Mouse (Mus musculus) forebrain, embryonic 13.5 days (tissue): ENCODE measurements around the gene Zscan2. TPM values are rescaled to one million over a fixed set of nuclear protein-coding genes. Genes with fewer than 3 reads are reported as not detected.

ENCODE experiments used
- ATAC-seq: fragments of 200-750 bp; cut with Nextera tagmentation; 2 replicates; pipeline ENCODE4 v1.8.0; 2017
- H3K27ac ChIP-seq: fragments of 300-500 bp; sonication (generic); 2 replicates; pipeline ENCODE4 v1.5.1; 2015; ENCODE audit warnings: inconsistent platforms, mild to moderate bottlenecking, moderate library complexity
- H3K27me3 ChIP-seq: fragments of 300-500 bp; sonication (generic); 2 replicates; pipeline ENCODE4 v1.6.1; 2015; ENCODE audit warnings: mild to moderate bottlenecking, inconsistent platforms
- H3K36me3 ChIP-seq: fragments of 300-500 bp; sonication (generic); 2 replicates; pipeline ENCODE4 v1.6.1; 2015; ENCODE audit warnings: mild to moderate bottlenecking, inconsistent platforms; ENCODE audit not compliant: poor library complexity, severe bottlenecking
- H3K4me1 ChIP-seq: fragments of 300-500 bp; sonication (generic); 2 replicates; pipeline ENCODE4 v1.6.1; 2015; ENCODE audit warnings: inconsistent platforms
- H3K4me2 ChIP-seq: fragments of 300-500 bp; sonication (generic); 2 replicates; pipeline ENCODE4 v1.6.1; 2015; ENCODE audit warnings: inconsistent platforms, mild to moderate bottlenecking, moderate library complexity
- H3K4me3 ChIP-seq: fragments of 300-500 bp; sonication (generic); 2 replicates; pipeline ENCODE4 v1.5.1; 2015; ENCODE audit warnings: mild to moderate bottlenecking, inconsistent platforms
- H3K9ac ChIP-seq: fragments of 300-500 bp; sonication (generic); 2 replicates; pipeline ENCODE4 v1.6.1; 2015; ENCODE audit warnings: mild to moderate bottlenecking, inconsistent platforms
- H3K9me3 ChIP-seq: fragments of 300-500 bp; sonication (generic); replicated peaks from 2 replicates; pipeline ENCODE4 v1.6.1; 2016; ENCODE audit warnings: inconsistent platforms
- WGBS: fragments of 180-500 bp; shearing (Covaris S2); methylation state at CpG from one replicate; pipeline ENCODE4 v1.1.7; 2015; 5-methylcytosine and 5-hydroxymethylcytosine counted together
- polyA plus RNA-seq: library from polyadenylated mRNA; unstranded; fragments of >200 nt; fragmentation: Nextera tagmentation; extraction: Ambion mirVana; gene quantifications from 2 replicates; pipeline ENCODE4 v1.2.1, GENCODE M21; 2015

The Zscan2 gene
- polyA plus RNA-seq, 1 experiment from 2014 or later, result 5.2 TPM

- Histone ChIP-seq H3K9me3 (no peaks in the 10 kb centered on the region), H3K4me1 (no peaks in the 10 kb centered on the region), H3K27ac (no peak overlapping the region), H3K27me3 (no peaks in the 10 kb centered on the region), H3K9ac (no peak overlapping the region), H3K36me3 (peaks cover 88% of the 10 kb centered on the region), H3K4me3 (no peak overlapping the region), H3K4me2 (no peak overlapping the region)
- WGBS, result 94% methylated on average over 4 of the region's 4 CpGs
- ATAC-seq, result no peak
These were observed 57.3 kb downstream of the Zscan2 start for GRCm38 (mm10) chr7:80917916-80918465.

GRCm38 (mm10) chr7:80918982-80919646, 58.4 kb downstream of the Zscan2 start:
- Histone ChIP-seq H3K9ac (no peak overlapping the region), H3K27ac (no peak overlapping the region), H3K36me3 (peaks cover 89% of the 10 kb centered on the region), H3K4me2 (no peak overlapping the region), H3K27me3 (no peaks in the 10 kb centered on the region), H3K4me3 (no peak overlapping the region), H3K4me1 (no peaks in the 10 kb centered on the region), H3K9me3 (no peaks in the 10 kb centered on the region)
- no peak for ATAC-seq
- 88% methylated on average over 8 of the region's 8 CpGs for WGBS

- Histone ChIP-seq H3K27me3 (no peaks in the 10 kb centered on the region), H3K4me1 (no peaks in the 10 kb centered on the region), H3K4me3 (no peak overlapping the region), H3K9me3 (no peaks in the 10 kb centered on the region), H3K9ac (no peak overlapping the region), H3K4me2 (no peak overlapping the region), H3K27ac (no peak overlapping the region), H3K36me3 (peaks cover 89% of the 10 kb centered on the region)
- no peak for ATAC-seq
- 93% methylated on average over 5 of the region's 5 CpGs for WGBS
These were observed 58.9 kb downstream of the Zscan2 start for GRCm38 (mm10) chr7:80919647-80920008.

- Histone ChIP-seq H3K9ac (no peak overlapping the region), H3K4me2 (no peak overlapping the region), H3K27ac (no peak overlapping the region), H3K4me1 (no peaks in the 10 kb centered on the region), H3K4me3 (no peak overlapping the region), H3K9me3 (no peaks in the 10 kb centered on the region), H3K27me3 (no peaks in the 10 kb centered on the region), H3K36me3 (peaks cover 78% of the 10 kb centered on the region)
- 90% methylated on average over 2 of the region's 2 CpGs for WGBS
- no peak for ATAC-seq
These were observed 62.4 kb downstream of the Zscan2 start for GRCm38 (mm10) chr7:80923165-80923564.

Other genes starting within 250 kb of the Zscan2 start
- gene Crtc3, start 172.0 kb upstream of the Zscan2 start, polyA plus RNA-seq, result 10.3 and 11.5 TPM in 2 replicates
- 19.7 and 20.6 TPM in 2 replicates for gene Iqgap1, start 34.9 kb upstream of the Zscan2 start, polyA plus RNA-seq
- gene Wdr73, start 40.3 kb downstream of the Zscan2 start, polyA plus RNA-seq, result 46.0 and 48.0 TPM in 2 replicates
- gene Nmb, start 44.2 kb downstream of the Zscan2 start, polyA plus RNA-seq, result 6.6 and 7.6 TPM in 2 replicates
- gene Sec11a, start 86.9 kb downstream of the Zscan2 start, polyA plus RNA-seq, result 165 and 169 TPM in 2 replicates
- 8.3 and 9.8 TPM in 2 replicates for gene Zfp592, start 132.8 kb downstream of the Zscan2 start, polyA plus RNA-seq
- 0.06 TPM in 1 of 2 replicates, not detected in the other for gene Alpk3, start 196.7 kb downstream of the Zscan2 start, polyA plus RNA-seq